Mouse (Mus musculus): ENCODE measurements around the gene Dnajc3. TPM values are rescaled to one million over a fixed set of nuclear protein-coding genes. Genes with fewer than 3 reads are reported as not detected.

Gene Dnajc3
- polyA plus RNA-seq, 1 experiment from 2014 or later: 26.7 TPM

DNA sequence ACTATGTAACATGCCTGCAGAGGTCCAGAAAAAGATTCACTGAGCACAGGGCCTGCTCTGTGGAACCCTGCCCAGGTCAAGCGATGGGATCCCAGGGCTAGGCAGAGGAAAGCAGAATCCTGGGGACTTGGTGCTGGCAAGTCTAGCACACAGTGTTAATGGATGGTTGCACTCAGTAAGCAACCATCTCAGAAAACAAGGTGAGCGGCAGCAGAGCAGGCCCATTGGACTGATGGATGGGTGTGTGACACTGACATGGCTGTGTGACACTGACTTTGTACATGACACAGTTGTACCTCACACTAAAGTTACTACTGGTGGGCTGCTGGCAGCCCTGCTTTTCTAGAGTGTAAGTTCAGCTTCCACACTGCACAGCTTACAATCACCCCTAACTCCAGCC is 71.8 kb downstream of the Dnajc3 start:
- Histone ChIP-seq H3K9ac (replicated peaks) (no peak overlapping the region), H3K4me1 (replicated peaks) (peaks cover 14% of the 10 kb centered on the region), H3K9me3 (no peaks in the 10 kb centered on the region), H3K4me2 (no peak overlapping the region), H3K36me3 (peaks cover 38% of the 10 kb centered on the region), H3K27ac (no peak overlapping the region), H3K27me3 (no peaks in the 10 kb centered on the region), H3K4me3 (replicated peaks) (no peak overlapping the region)
- 96% methylated on average over 2 of the region's 2 CpGs for WGBS
- ATAC-seq (ENCODE audit: insufficient number of reproducible peaks, insufficient read depth, low FRiP score, low TSS enrichment, low read depth): no peak

DNA sequence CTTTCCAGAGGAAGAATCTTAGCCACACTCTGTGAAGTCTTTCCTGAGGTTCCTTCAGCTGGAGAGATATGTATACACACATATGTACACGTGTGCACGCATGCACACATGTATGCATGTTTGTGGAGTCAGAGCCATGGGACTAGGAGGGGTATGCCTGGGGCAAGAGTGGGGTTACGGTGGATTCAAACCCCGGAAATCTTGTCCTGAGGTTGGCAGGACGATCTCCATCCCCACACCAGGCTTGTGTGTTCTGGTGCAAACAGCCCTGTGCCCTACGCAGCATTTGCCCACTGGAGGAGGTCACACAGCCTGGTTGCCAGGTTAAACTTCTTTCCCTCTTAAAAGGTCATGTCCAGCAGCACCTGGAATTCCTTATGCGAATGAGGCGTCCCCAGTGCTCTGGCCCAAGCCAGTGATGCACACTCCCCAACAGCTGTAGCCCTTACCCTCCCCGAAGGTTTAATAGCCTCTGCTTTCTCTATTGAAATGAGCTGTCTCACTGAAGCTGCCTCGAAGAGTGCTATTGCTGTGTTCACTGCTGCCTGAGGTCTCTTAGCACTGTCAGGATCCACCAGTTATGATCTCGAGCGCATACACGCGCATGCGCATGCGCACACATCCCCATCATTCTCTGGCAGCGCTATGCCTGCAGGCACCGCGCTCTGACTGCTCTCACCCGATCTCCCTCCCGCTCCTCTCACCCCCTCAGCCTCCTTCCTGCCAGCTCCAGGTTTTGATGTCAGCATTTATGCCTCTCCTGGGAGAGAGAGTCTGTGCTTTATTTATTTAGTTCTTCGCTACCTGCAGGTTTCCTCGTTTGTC is 75.0 kb downstream of the Dnajc3 start:
- H3K4me3 ChIP-seq (replicated peaks): no peak overlapping the region
- no peak overlapping the region for H3K9ac ChIP-seq (replicated peaks)
- H3K27me3 ChIP-seq: no peaks in the 10 kb centered on the region
- H3K36me3 ChIP-seq: peaks cover 54% of the 10 kb centered on the region
- H3K4me1 ChIP-seq (replicated peaks): 0 out of 2 replicates have a peak, but pooled peaks cover 5% of the 10 kb centered on the region
- H3K4me2 ChIP-seq: peak overlapping the region; percentile 31
- WGBS: 55% methylated on average over 23 of the region's 23 CpGs
- no peak overlapping the region for H3K27ac ChIP-seq
- no peak; the same call in 1 of the 2 replicates for ATAC-seq (ENCODE audit: insufficient number of reproducible peaks, insufficient read depth, low FRiP score, low TSS enrichment, low read depth)
- no peaks in the 10 kb centered on the region for H3K9me3 ChIP-seq

DNA sequence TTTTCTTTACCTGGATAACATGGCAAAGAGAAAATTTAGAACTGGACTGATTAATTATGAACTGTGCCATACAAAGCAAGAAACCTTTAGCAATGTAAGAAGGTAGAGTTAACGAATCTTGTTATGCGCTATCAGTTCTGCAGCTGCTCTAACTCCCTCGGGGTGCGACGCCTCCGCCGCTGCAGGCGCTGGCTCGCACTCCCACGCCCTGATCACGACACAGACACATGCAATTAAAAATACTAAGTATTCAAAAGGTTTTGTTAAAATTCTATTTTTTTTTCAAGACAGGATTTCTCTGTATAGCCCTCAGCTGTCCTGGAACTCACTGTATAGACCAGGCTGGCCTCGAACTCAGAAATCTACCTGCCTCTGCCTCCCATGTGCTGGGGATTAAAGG is 75.8 kb downstream of the Dnajc3 start:
- Histone ChIP-seq H3K4me2 (no peak overlapping the region), H3K9me3 (no peaks in the 10 kb centered on the region), H3K27me3 (no peaks in the 10 kb centered on the region), H3K4me1 (replicated peaks) (0 out of 2 replicates have a peak, but pooled peaks cover 4% of the 10 kb centered on the region), H3K36me3 (peaks cover 59% of the 10 kb centered on the region), H3K9ac (replicated peaks) (no peak overlapping the region), H3K4me3 (replicated peaks) (no peak overlapping the region), H3K27ac (no peak overlapping the region)
- WGBS: 68% methylated on average over 12 of the region's 12 CpGs
- no peak for ATAC-seq (ENCODE audit: insufficient number of reproducible peaks, insufficient read depth, low FRiP score, low TSS enrichment, low read depth)

DNA sequence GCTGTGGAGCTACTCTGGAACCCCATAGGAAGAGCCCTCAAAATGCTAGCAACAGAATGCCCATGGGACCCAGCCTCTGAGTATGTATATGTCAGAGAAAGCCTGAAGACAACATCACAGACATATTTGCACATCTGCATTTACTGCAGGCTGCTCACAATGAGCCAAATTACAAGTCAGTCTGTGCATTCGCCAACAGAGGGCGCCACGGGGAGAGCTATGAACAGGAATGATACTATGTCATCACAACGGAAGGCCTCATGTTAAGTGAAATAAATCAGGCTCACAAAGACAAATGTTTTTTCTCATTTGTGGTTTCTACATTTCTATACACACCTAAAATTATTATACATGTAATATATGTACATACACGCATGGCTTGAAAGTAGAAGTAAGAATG is 88.1 kb downstream of the Dnajc3 start:
- H3K9me3 ChIP-seq: no peaks in the 10 kb centered on the region
- no peaks in the 10 kb centered on the region for H3K4me1 ChIP-seq (replicated peaks)
- ATAC-seq (ENCODE audit: insufficient number of reproducible peaks, insufficient read depth, low FRiP score, low TSS enrichment, low read depth): no peak
- no peak overlapping the region for H3K27ac ChIP-seq
- H3K4me2 ChIP-seq: no peak overlapping the region
- H3K4me3 ChIP-seq (replicated peaks): no peak overlapping the region
- WGBS: 69% methylated on average over 5 of the region's 5 CpGs
- peaks cover 38% of the 10 kb centered on the region for H3K36me3 ChIP-seq
- H3K27me3 ChIP-seq: no peaks in the 10 kb centered on the region
- no peak overlapping the region for H3K9ac ChIP-seq (replicated peaks)

DNA sequence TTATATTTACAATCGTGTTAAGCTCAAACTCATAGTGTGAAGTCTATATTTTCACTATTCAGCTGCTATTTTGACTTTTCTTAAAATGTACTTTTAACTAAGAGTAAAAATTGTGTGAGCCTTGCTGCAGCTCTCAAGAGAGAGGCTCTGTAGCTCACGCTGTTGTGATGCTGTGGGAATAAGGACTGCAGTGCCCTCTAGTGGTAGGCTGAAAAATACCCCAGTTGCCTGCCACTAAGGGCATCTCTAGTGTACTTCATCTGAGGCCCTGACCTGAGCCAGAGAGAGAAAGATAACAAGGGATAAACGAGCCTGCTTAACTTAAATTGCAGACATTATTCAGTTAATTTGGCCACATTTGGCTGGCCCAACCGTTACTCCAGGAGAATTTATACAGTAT is 89.4 kb downstream of the Dnajc3 start:
- no peak overlapping the region for H3K9ac ChIP-seq (replicated peaks)
- H3K27me3 ChIP-seq: no peaks in the 10 kb centered on the region
- H3K4me1 ChIP-seq (replicated peaks): no peaks in the 10 kb centered on the region
- H3K36me3 ChIP-seq: peaks cover 43% of the 10 kb centered on the region
- no peak overlapping the region for H3K27ac ChIP-seq
- no peaks in the 10 kb centered on the region for H3K9me3 ChIP-seq
- no peak overlapping the region for H3K4me2 ChIP-seq
- no peak for ATAC-seq (ENCODE audit: insufficient number of reproducible peaks, insufficient read depth, low FRiP score, low TSS enrichment, low read depth)
- no peak overlapping the region for H3K4me3 ChIP-seq (replicated peaks)
- 46% methylated on average over 4 of the region's 4 CpGs for WGBS

DNA sequence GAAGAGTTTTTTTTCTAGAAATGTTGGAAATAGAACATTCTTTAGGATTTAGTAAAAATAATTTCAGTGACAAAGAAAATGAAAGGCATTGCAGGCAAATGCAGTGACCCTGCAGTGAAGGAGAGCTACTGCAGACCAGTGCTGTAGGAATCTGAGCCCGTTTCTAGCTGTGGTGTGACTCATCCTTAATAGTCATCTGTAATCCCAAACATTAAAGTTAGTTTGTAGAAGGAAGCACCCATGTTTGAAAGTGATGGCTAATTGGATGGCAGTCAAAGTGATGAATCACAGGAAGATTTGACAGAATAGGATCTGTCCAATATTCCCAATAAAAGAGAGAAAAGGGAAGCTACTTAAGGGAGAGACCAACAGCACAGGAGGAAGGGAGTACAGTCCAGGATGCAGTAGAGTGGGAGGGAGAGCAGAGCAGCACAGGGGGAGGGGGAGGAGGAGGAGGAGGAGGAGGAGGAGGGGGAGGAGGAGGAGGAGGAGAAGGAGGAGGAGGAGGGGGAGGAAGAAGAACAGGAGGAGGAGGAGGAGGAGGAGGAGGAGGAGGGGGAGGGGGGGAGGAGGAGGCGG is 90.0 kb downstream of the Dnajc3 start:
- H3K4me1 ChIP-seq (replicated peaks): no peaks in the 10 kb centered on the region
- H3K36me3 ChIP-seq: peaks cover 42% of the 10 kb centered on the region
- no peaks in the 10 kb centered on the region for H3K9me3 ChIP-seq
- H3K4me3 ChIP-seq (replicated peaks): no peak overlapping the region
- H3K9ac ChIP-seq (replicated peaks): no peak overlapping the region
- no peak overlapping the region for H3K27ac ChIP-seq
- H3K4me2 ChIP-seq: no peak overlapping the region
- ATAC-seq (ENCODE audit: insufficient number of reproducible peaks, insufficient read depth, low FRiP score, low TSS enrichment, low read depth): no peak
- no peaks in the 10 kb centered on the region for H3K27me3 ChIP-seq
- 72% methylated on average over 2 of the region's 2 CpGs for WGBS

Other genes with a start within 250 kb of the Dnajc3 start
- gene Abcc4, start 231.8 kb upstream of the Dnajc3 start, polyA plus RNA-seq (2016; fragmentation: Nextera tagmentation; extraction: Ambion mirVana): 2.0 and 2.1 TPM in 2 replicates
- gene Cldn10, start 150.1 kb upstream of the Dnajc3 start, polyA plus RNA-seq (2016; fragmentation: Nextera tagmentation; extraction: Ambion mirVana): 1.2 and 1.4 TPM in 2 replicates
- 37.7 and 38.3 TPM in 2 replicates for gene Dzip1, start 12.5 kb upstream of the Dnajc3 start, polyA plus RNA-seq (2016; fragmentation: Nextera tagmentation; extraction: Ambion mirVana)
- 23.5 and 24.2 TPM in 2 replicates for gene Uggt2, start 161.5 kb downstream of the Dnajc3 start, polyA plus RNA-seq (2016; fragmentation: Nextera tagmentation; extraction: Ambion mirVana)
- gene Hs6st3, start 200.4 kb downstream of the Dnajc3 start, polyA plus RNA-seq (2016; fragmentation: Nextera tagmentation; extraction: Ambion mirVana): 0.17 and 0.31 TPM in 2 replicates

All from limb, embryonic 12.5 days (tissue).